Comparison of ENCODE assay signal across 8 mouse cellular contexts in genomic region chr3:87768844-87769243, GRCm38 (mm10). TPM values are rescaled to one million over a fixed set of nuclear protein-coding genes. Genes with fewer than 3 reads are reported as not detected.
A peak's percentile ranks its signal among the peaks of the same experiment; 100 is the strongest.
DNase-seq lines count a peak whose midpoint lies in the region; ATAC-seq and TF ChIP-seq lines count a peak whose summit lies in the region.

No protein-coding gene starts in this region.

- no peaks in the 10 kb centered on the region for H3K9me3 ChIP-seq in liver, embryonic 14.5 days (ENCODE audit: control insufficient read depth, low read length)
- H3K9me3 ChIP-seq in stomach, postnatal 0 days (ENCODE audit: control insufficient read depth, low read length): no peaks in the 10 kb centered on the region

- peak overlapping the region; percentile 63 for H3K4me3 ChIP-seq in heart, adult 2 months
- H3K4me3 ChIP-seq in liver, embryonic 14.5 days (ENCODE audit: insufficient read depth in 1 of 2, low read depth in 2 of 2, low read length in 2 of 2): peak overlapping the region; percentile 37 to 51
- peak overlapping the region; percentile 44 for H3K4me3 ChIP-seq in stomach, postnatal 0 days (ENCODE audit: low read depth, low read length)

- H3K4me1 ChIP-seq in heart, adult 2 months (ENCODE audit: control insufficient read depth, insufficient read depth, low read length): peaks cover 13% of the 10 kb centered on the region
- H3K4me1 ChIP-seq in liver, embryonic 14.5 days (replicated peaks; ENCODE audit: control insufficient read depth in 2 of 2, insufficient read depth in 2 of 2, low read length in 1 of 2): peaks cover 0 to 4% of the 10 kb centered on the region in 2 experiments; a peak in 2 of 4 replicates
- peaks cover 5% of the 10 kb centered on the region; the same call in 1 of the 2 replicates for H3K4me1 ChIP-seq in stomach, postnatal 0 days (replicated peaks; ENCODE audit: control insufficient read depth, insufficient read depth)

- H3K27me3 ChIP-seq in heart, adult 2 months (ENCODE audit: control insufficient read depth, insufficient read depth, low read length): no peaks in the 10 kb centered on the region
- H3K27me3 ChIP-seq in liver, embryonic 14.5 days (ENCODE audit: control insufficient read depth, insufficient read depth, low read length): no peaks in the 10 kb centered on the region; the same call in none of the 2 replicates
- no peaks in the 10 kb centered on the region; the same call in 1 of the 2 replicates for H3K27me3 ChIP-seq in stomach, postnatal 0 days (ENCODE audit: control insufficient read depth, insufficient read depth, low read length)

- peak; percentile 99; the same call in 1 of the 2 replicates for TF ChIP-seq CTCF in heart, adult 2 months (IDR thresholded peaks at IDR 0.05)
- TF ChIP-seq CTCF in liver, embryonic 14.5 days (IDR thresholded peaks at IDR 0.05; ENCODE audit: low read depth): peak; percentile 82
- peak; percentile 95 for TF ChIP-seq CTCF in stomach, postnatal 0 days (IDR thresholded peaks at IDR 0.05; ENCODE audit: low read depth)

- 0 out of 2 replicates have a peak, but pooled peaks have one; percentile 45 for TF ChIP-seq EP300 in heart, adult 2 months (IDR thresholded peaks at IDR 0.05; ENCODE audit: insufficient read depth, low read depth, low read length)
- no peak for TF ChIP-seq EP300 in liver, embryonic 14.5 days (IDR thresholded peaks at IDR 0.05; ENCODE audit: low read depth)
- TF ChIP-seq EP300 in stomach, postnatal 0 days (optimal IDR thresholded peaks at IDR 0.05): no peak

- peak overlapping the region; percentile 37 for H3K4me2 ChIP-seq in liver, embryonic 14.5 days (ENCODE audit: low read depth)
- peak overlapping the region; percentile 51 for H3K4me2 ChIP-seq in stomach, postnatal 0 days (replicated peaks; ENCODE audit: low read depth)

- DNase-seq in frontal cortex, postnatal 10 days (ENCODE audit: low spot score in 2 of 2): peak; percentile 48 to 59
- DNase-seq in embryo, embryonic 10.5 days (ENCODE audit: low spot score): peak; percentile 83
- peak; percentile 92 for DNase-seq in heart, adult 2 months
- DNase-seq in kidney, adult 18-20 months: peak; percentile 86
- DNase-seq in liver, embryonic 14.5 days (ENCODE audit: low read depth in 3 of 3, low spot score in 3 of 3): peak in 2 of 3 experiments; percentile 26 to 43
- peak; percentile 87 to 90 for DNase-seq in natural killer cell, adult 2 months (ENCODE audit: low spot score in 2 of 2)
- peak; percentile 83 for DNase-seq in stomach, postnatal 0 days (ENCODE audit: low spot score)

- intact Hi-C loops in heart, adult 2 months (cut with DNase I): loop anchor here (1.0 to 10.0 kb wide), 3 partner anchors 13 to 206 kb away; partner anchors contain the start of genes Lrrc71 and Nes

- peak; percentile 83 for TF ChIP-seq POLR2A in heart, adult 2 months (IDR thresholded peaks at IDR 0.05; ENCODE audit: insufficient read depth, low read depth, low read length)

- H3K27ac ChIP-seq in heart, adult 2 months: peak overlapping the region; percentile 93
- no peak overlapping the region for H3K27ac ChIP-seq in liver, embryonic 14.5 days
- peak overlapping the region; percentile 66 for H3K27ac ChIP-seq in stomach, postnatal 0 days (replicated peaks)

- ATAC-seq in frontal cortex, adult (ENCODE audit: low TSS enrichment): no peak
- ATAC-seq in liver, embryonic 14.5 days (ENCODE audit: insufficient read depth): peak; percentile 40; the same call in 1 of the 2 replicates
- peak; percentile 84 for ATAC-seq in stomach, postnatal 0 days (ENCODE audit: low FRiP score, low TSS enrichment)

- 1% methylated on average over 36 of the region's 37 CpGs for WGBS in heart, adult 2 months
- WGBS in liver, embryonic 14.5 days (ENCODE audit: insufficient replicate concordance): under 1% methylated on average over 37 of the region's 37 CpGs
- under 1% methylated on average over 34 of the region's 37 CpGs for WGBS in stomach, postnatal 0 days

- peak overlapping the region; percentile 68 for H3K9ac ChIP-seq in heart, adult 2 months (ENCODE audit: low read depth, low read length)
- no peak overlapping the region for H3K9ac ChIP-seq in liver, embryonic 14.5 days (replicated peaks)
- peak overlapping the region; percentile 55 for H3K9ac ChIP-seq in stomach, postnatal 0 days (ENCODE audit: low read length)

- H3K36me3 ChIP-seq in heart, adult 2 months (ENCODE audit: control insufficient read depth, insufficient read depth, low read length): no peaks in the 10 kb centered on the region
- H3K36me3 ChIP-seq in liver, embryonic 14.5 days (replicated peaks; ENCODE audit: control insufficient read depth, insufficient read depth, low read depth): no peaks in the 10 kb centered on the region
- no peaks in the 10 kb centered on the region for H3K36me3 ChIP-seq in stomach, postnatal 0 days (ENCODE audit: control insufficient read depth, insufficient read depth, low read length)

- no peaks in the 10 kb centered on the region for H3K79me2 ChIP-seq in heart, adult 2 months (replicated peaks; ENCODE audit: control insufficient read depth, insufficient read depth, low read length)

RNA-seq across cellular contexts. Expression of gene Lrrc71, which starts 20.4 kb away (rescaled TPM):
- total RNA-seq in heart, adult 2 months (2021): under 1 TPM; 0.36 to 0.47 TPM
- 0.26 and 1.1 TPM in 2 replicates for polyA plus RNA-seq in heart, adult 2 months (2012; rRNA removed)
- 0.08 and 0.09 TPM in 2 replicates for polyA plus RNA-seq in liver, embryonic 14.5 days (2012; rRNA removed)
- polyA plus RNA-seq in liver, embryonic 14.5 days (2014; fragmentation: Nextera tagmentation; extraction: Ambion mirVana): 0.24 and 0.29 TPM in 2 replicates
- 0.29 and 0.38 TPM in 2 replicates for polyA plus RNA-seq in stomach, postnatal 0 days (2015; fragmentation: Nextera tagmentation; extraction: Ambion mirVana)

RNA-seq across cellular contexts. Expression of gene Ntrk1, which starts 26.1 kb away (rescaled TPM):
- total RNA-seq in heart, adult 2 months (2021): under 1 TPM; 0.14 to 0.16 TPM
- 0.38 and 0.57 TPM in 2 replicates for polyA plus RNA-seq in heart, adult 2 months (2012; rRNA removed)
- 0.08 and 0.10 TPM in 2 replicates for polyA plus RNA-seq in liver, embryonic 14.5 days (2012; rRNA removed)
- polyA plus RNA-seq in liver, embryonic 14.5 days (2014; fragmentation: Nextera tagmentation; extraction: Ambion mirVana): 0.04 and 0.14 TPM in 2 replicates
- 0.39 and 0.41 TPM in 2 replicates for polyA plus RNA-seq in stomach, postnatal 0 days (2015; fragmentation: Nextera tagmentation; extraction: Ambion mirVana)

RNA-seq across cellular contexts. Expression of gene Insrr, which starts 27.9 kb away (rescaled TPM):
- total RNA-seq in heart, adult 2 months (2021): under 1 TPM in 1 of 2 experiments, not detected in 1; 0.05 TPM
- 0.04 TPM in 1 of 2 replicates, not detected in the other for polyA plus RNA-seq in heart, adult 2 months (2012; rRNA removed)
- polyA plus RNA-seq in liver, embryonic 14.5 days (2012; rRNA removed): 0.02 TPM in 2 replicates
- polyA plus RNA-seq in liver, embryonic 14.5 days (2014; fragmentation: Nextera tagmentation; extraction: Ambion mirVana): not detected in 2 replicates
- polyA plus RNA-seq in stomach, postnatal 0 days (2015; fragmentation: Nextera tagmentation; extraction: Ambion mirVana): 0.18 and 0.19 TPM in 2 replicates

RNA-seq across cellular contexts. Expression of gene Pear1, which starts 55.3 kb away (rescaled TPM):
- total RNA-seq in heart, adult 2 months (2021): 10 to 100 TPM; 17.1 to 18.7 TPM
- polyA plus RNA-seq in heart, adult 2 months (2012; rRNA removed): 42.5 and 45.0 TPM in 2 replicates
- polyA plus RNA-seq in liver, embryonic 14.5 days (2012; rRNA removed): 5.4 and 6.9 TPM in 2 replicates
- polyA plus RNA-seq in liver, embryonic 14.5 days (2014; fragmentation: Nextera tagmentation; extraction: Ambion mirVana): 3.8 and 4.5 TPM in 2 replicates
- 6.1 and 6.8 TPM in 2 replicates for polyA plus RNA-seq in stomach, postnatal 0 days (2015; fragmentation: Nextera tagmentation; extraction: Ambion mirVana)

Comparison
In these comparisons a context has a peak if more than half of its experiments do, and no peak if none do; other contexts are left out.
1. DNase-seq: peak in every context shown above with its lines; median percentile 92 in heart, adult 2 months; 88 in natural killer cell, adult 2 months; 86 in kidney, adult 18-20 months; 83 in embryo, embryonic 10.5 days; 83 in stomach, postnatal 0 days; 54 in frontal cortex, postnatal 10 days; 34 in liver, embryonic 14.5 days.